Mouse (Mus musculus): Measurements from ENCODE around the gene Snx19.

Gene Snx19

GRCm38 (mm10) chr9:30426882-30427632 is at the start of gene Snx19:
Gene Snx19 (plus strand): TSS chr9:30427108.
- DNase-seq (ENCODE audit: low spot score) = peak; percentile 80

- DNase-seq (ENCODE audit: low spot score) = no peak
These were observed 26.1 kb upstream of the Snx19 start for GRCm38 (mm10) chr9:30400771-30401170.

GRCm38 (mm10) chr9:30422940-30423339 is 4.0 kb upstream of the Snx19 start:
- DNase-seq (ENCODE audit: low spot score) = no peak

- no peak for DNase-seq (ENCODE audit: low spot score)
These were observed 1.7 kb upstream of the Snx19 start for GRCm38 (mm10) chr9:30425178-30425577.

- no peak for DNase-seq (ENCODE audit: low spot score)
These were observed 1.3 kb downstream of the Snx19 start for GRCm38 (mm10) chr9:30428231-30428630.

GRCm38 (mm10) chr9:30430447-30430846 is 3.5 kb downstream of the Snx19 start:
- no peak for DNase-seq (ENCODE audit: low spot score)

GRCm38 (mm10) chr9:30431909-30432308 is 5.0 kb downstream of the Snx19 start:
- DNase-seq (ENCODE audit: low spot score) = no peak

GRCm38 (mm10) chr9:30433914-30434313 is 7.0 kb downstream of the Snx19 start:
- DNase-seq (ENCODE audit: low spot score) = no peak

- DNase-seq (ENCODE audit: low spot score) = no peak
These were observed 9.1 kb downstream of the Snx19 start for GRCm38 (mm10) chr9:30435902-30436585.

GRCm38 (mm10) chr9:30438505-30438904 is 11.6 kb downstream of the Snx19 start:
- no peak for DNase-seq (ENCODE audit: low spot score)

GRCm38 (mm10) chr9:30441761-30442160 is 14.9 kb downstream of the Snx19 start:
- no peak for DNase-seq (ENCODE audit: low spot score)

- DNase-seq (ENCODE audit: low spot score) = no peak
These were observed 18.6 kb downstream of the Snx19 start for GRCm38 (mm10) chr9:30445232-30446085.

- no peak for DNase-seq (ENCODE audit: low spot score)
These were observed 19.2 kb downstream of the Snx19 start for GRCm38 (mm10) chr9:30446126-30446525.

- no peak for DNase-seq (ENCODE audit: low spot score)
These were observed 21.6 kb downstream of the Snx19 start for GRCm38 (mm10) chr9:30448459-30448858.

- no peak for DNase-seq (ENCODE audit: low spot score)
These were observed 23.0 kb downstream of the Snx19 start for GRCm38 (mm10) chr9:30449862-30450261.

GRCm38 (mm10) chr9:30450834-30451233 is 23.9 kb downstream of the Snx19 start:
- no peak for DNase-seq (ENCODE audit: low spot score)

GRCm38 (mm10) chr9:30454527-30454926 is 27.6 kb downstream of the Snx19 start:
- no peak for DNase-seq (ENCODE audit: low spot score)

- DNase-seq (ENCODE audit: low spot score) = no peak
These were observed 29.3 kb downstream of the Snx19 start for GRCm38 (mm10) chr9:30456250-30456649.

- no peak for DNase-seq (ENCODE audit: low spot score)
These were observed 33.6 kb downstream of the Snx19 start for GRCm38 (mm10) chr9:30460501-30460900.

- DNase-seq (ENCODE audit: low spot score) = no peak
These were observed 37.8 kb downstream of the Snx19 start for GRCm38 (mm10) chr9:30464661-30465060.

- no peak for DNase-seq (ENCODE audit: low spot score)
These were observed 53.1 kb downstream of the Snx19 start for GRCm38 (mm10) chr9:30480043-30480442.

- DNase-seq (ENCODE audit: low spot score) = peak; percentile 91
These were observed 53.6 kb downstream of the Snx19 start for GRCm38 (mm10) chr9:30480464-30480863.

GRCm38 (mm10) chr9:30482116-30482515 is 55.2 kb downstream of the Snx19 start:
- DNase-seq (ENCODE audit: low spot score) = no peak

All from left cerebral cortex, adult 11 months (tissue).